Mouse (Mus musculus) duodenum, adult 2 months (tissue): ENCODE results near the gene Bub1. TPM values are rescaled to one million over a fixed set of nuclear protein-coding genes. Genes with fewer than 3 reads are reported as not detected.

ENCODE experiments used
- polyA plus RNA-seq: library from polyadenylated mRNA; depleted of rRNA; stranded (reverse); fragments of >200 nt; gene quantifications from 2 replicates; pipeline ENCODE4 v1.2.3, GENCODE M21; 2012; ENCODE audit warnings: low replicate concordance; rRNA removed

Bub1 gene
- polyA plus RNA-seq = 0.13 and 0.44 TPM in 2 replicates

DNA sequence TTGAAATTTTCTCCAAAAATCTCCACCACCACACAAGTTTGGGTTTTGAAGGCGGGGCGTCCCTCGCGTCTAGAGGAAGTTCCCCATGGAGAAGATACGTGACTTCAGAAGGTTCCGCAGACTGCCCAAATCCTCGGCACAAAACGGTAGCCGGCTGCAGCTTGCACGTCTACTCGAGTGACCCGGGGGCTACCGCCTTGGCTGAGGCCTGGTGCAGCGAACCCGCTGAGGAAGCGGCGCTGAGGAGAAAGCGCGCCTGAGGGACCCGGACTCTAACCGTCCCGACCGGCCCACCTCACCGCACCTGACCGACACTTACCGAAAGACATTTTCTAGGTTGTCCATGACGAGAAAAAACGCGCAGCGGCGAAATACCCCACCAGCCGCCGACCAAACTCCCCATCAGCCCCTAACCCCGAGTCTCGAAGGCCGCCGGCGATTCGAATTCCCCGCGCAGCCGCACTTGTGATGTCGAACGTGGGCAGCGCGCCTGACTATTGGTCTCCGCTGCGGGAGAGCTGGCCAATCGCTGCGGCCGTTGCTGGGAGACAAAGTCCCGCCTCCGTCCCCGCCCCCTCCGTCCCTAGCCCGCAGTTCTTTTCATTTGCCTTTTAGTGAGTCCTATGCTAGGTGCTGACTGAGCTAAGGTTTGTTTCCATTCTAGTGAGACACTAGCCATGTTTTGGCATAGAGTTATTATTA lies at the start of gene Bub1:
Gene Bub1, minus strand, starts transcription at position 465 of the 702 bp plus-strand sequence.

GRCm38 (mm10) chr2:127838576-127838975 lies 6.9 kb upstream of the Bub1 start, which contains the start of gene Acoxl:
TSS of gene Acoxl (plus strand) at chr2:127838876.

GRCm38 (mm10) chr2:127791919-127792603 lies 39.6 kb downstream of the Bub1 start, which contains the start of gene Mtln:
TSS of gene Mtln (minus strand) at chr2:127792488.

GRCm38 (mm10) chr2:127788440-127789116 lies 43.1 kb downstream of the Bub1 start, which contains the start of gene Nphp1:
TSS of gene Nphp1 (minus strand) at chr2:127788897.

Other genes with a start within 250 kb of the Bub1 start
- gene Zfp661, start 244.8 kb downstream of the Bub1 start, polyA plus RNA-seq = 0.47 and 0.92 TPM in 2 replicates
- gene Mrps5, start 244.6 kb downstream of the Bub1 start, polyA plus RNA-seq = 32.2 and 37.8 TPM in 2 replicates
- gene Mal, start 175.2 kb downstream of the Bub1 start, polyA plus RNA-seq = 0.27 and 9.9 TPM in 2 replicates
- gene Mall, start 101.9 kb downstream of the Bub1 start, polyA plus RNA-seq = 254 and 463 TPM in 2 replicates
- 1.2 and 1.7 TPM in 2 replicates for gene Nphp1, start 43.0 kb downstream of the Bub1 start, polyA plus RNA-seq
- 23.0 and 68.3 TPM in 2 replicates for gene Mtln, start 39.4 kb downstream of the Bub1 start, polyA plus RNA-seq
- 0.25 TPM in 1 of 2 replicates, not detected in the other for gene Acoxl, start 7.0 kb upstream of the Bub1 start, polyA plus RNA-seq